Mouse (Mus musculus): Measurements from ENCODE around the gene Prdx6.

DNA sequence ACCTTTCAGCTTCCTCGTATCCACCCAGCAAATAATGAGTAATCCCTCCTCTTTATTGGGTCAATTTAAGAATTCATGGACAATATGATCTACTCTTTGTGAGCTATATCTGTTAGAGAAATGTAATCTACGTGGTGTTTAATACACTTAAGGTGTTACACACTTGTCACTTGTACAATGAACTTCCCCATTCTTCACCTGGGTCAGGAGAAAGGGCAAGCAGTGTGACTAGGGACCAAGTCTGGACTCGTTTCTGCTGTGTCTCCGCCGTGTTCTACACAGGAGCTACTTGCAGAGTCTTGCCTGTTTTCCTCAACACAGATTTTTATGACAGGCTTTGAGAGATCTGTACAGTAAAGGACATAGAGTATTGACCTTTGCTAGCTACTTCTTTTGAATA lies 13.9 kb upstream of the Prdx6 start:
- no peak for TF ChIP-seq POLR2A (IDR thresholded peaks at IDR 0.05; ENCODE audit: borderline replicate concordance, extremely low read depth, insufficient read depth, insufficient read length, poor library complexity, severe bottlenecking)
- no peak for TF ChIP-seq CTCF (IDR thresholded peaks at IDR 0.05; ENCODE audit: borderline replicate concordance, extremely low read depth, insufficient read depth, insufficient read length)

Data from brain, embryonic 14.5 days (tissue).